Mouse (Mus musculus): ENCODE results near the gene Gli2. TPM values are rescaled to one million over a fixed set of nuclear protein-coding genes. Genes with fewer than 3 reads are reported as not detected.

Gli2 gene
- polyA plus RNA-seq, 1 experiment from 2014 or later: 5.6 TPM

- H3K36me3 ChIP-seq (ENCODE audit: poor library complexity, severe bottlenecking): no peaks in the 10 kb centered on the region
- 71% methylated on average over 6 of the region's 6 CpGs for WGBS
- ATAC-seq: no peak
- H3K27ac ChIP-seq: no peak overlapping the region
- H3K27me3 ChIP-seq: no peaks in the 10 kb centered on the region
- no peak overlapping the region for H3K9ac ChIP-seq
- H3K4me1 ChIP-seq: no peaks in the 10 kb centered on the region
- H3K9me3 ChIP-seq (replicated peaks): no peaks in the 10 kb centered on the region
- H3K4me2 ChIP-seq: no peak overlapping the region
- no peak overlapping the region for H3K4me3 ChIP-seq
Measured at GRCm38 (mm10) chr1:119074910-119075309, 21.5 kb upstream of the Gli2 start.

GRCm38 (mm10) chr1:119073876-119074275, 20.5 kb upstream of the Gli2 start:
- H3K9me3 ChIP-seq (replicated peaks): no peaks in the 10 kb centered on the region
- WGBS: 87% methylated on average over 7 of the region's 7 CpGs
- no peak for ATAC-seq

GRCm38 (mm10) chr1:119064892-119065671, 11.7 kb upstream of the Gli2 start:
- Histone ChIP-seq H3K4me1 (no peaks in the 10 kb centered on the region), H3K27me3 (no peaks in the 10 kb centered on the region), H3K27ac (no peak overlapping the region), H3K4me2 (no peak overlapping the region), H3K9ac (no peak overlapping the region), H3K4me3 (no peak overlapping the region), H3K36me3 (ENCODE audit: poor library complexity, severe bottlenecking) (no peaks in the 10 kb centered on the region), H3K9me3 (replicated peaks) (no peaks in the 10 kb centered on the region)
- WGBS: 83% methylated on average over 20 of the region's 20 CpGs
- ATAC-seq: no peak

More at GRCm38 (mm10) chr1:119073876-119074275, 20.5 kb upstream of the Gli2 start:
- Histone ChIP-seq H3K36me3 (ENCODE audit: poor library complexity, severe bottlenecking) (no peaks in the 10 kb centered on the region), H3K27me3 (no peaks in the 10 kb centered on the region), H3K27ac (no peak overlapping the region), H3K4me1 (no peaks in the 10 kb centered on the region), H3K4me2 (no peak overlapping the region), H3K4me3 (no peak overlapping the region), H3K9ac (no peak overlapping the region)

- H3K9me3 ChIP-seq (replicated peaks): no peaks in the 10 kb centered on the region; the same call in 1 of the 2 replicates
- H3K9ac ChIP-seq: no peak overlapping the region
- H3K4me2 ChIP-seq: no peak overlapping the region
- H3K36me3 ChIP-seq (ENCODE audit: poor library complexity, severe bottlenecking): no peaks in the 10 kb centered on the region
- ATAC-seq: no peak
- no peak overlapping the region for H3K27ac ChIP-seq
- H3K27me3 ChIP-seq: peaks cover 15% of the 10 kb centered on the region
- WGBS: 64% methylated on average over 8 of the region's 8 CpGs
- no peak overlapping the region for H3K4me3 ChIP-seq
- peaks cover 35% of the 10 kb centered on the region for H3K4me1 ChIP-seq
Measured at GRCm38 (mm10) chr1:119056491-119056890, 3.1 kb upstream of the Gli2 start.

GRCm38 (mm10) chr1:119055801-119056200, 2.4 kb upstream of the Gli2 start:
- Histone ChIP-seq H3K27ac (no peak overlapping the region), H3K9ac (no peak overlapping the region)
- WGBS: 94% methylated on average over 4 of the region's 4 CpGs

GRCm38 (mm10) chr1:119054468-119054867, 1.0 kb upstream of the Gli2 start:
- H3K4me3 ChIP-seq: peak overlapping the region; percentile 59
- peaks cover 56% of the 10 kb centered on the region for H3K4me1 ChIP-seq
- H3K36me3 ChIP-seq (ENCODE audit: poor library complexity, severe bottlenecking): no peaks in the 10 kb centered on the region
- peaks cover 19% of the 10 kb centered on the region for H3K27me3 ChIP-seq
- H3K4me2 ChIP-seq: peak overlapping the region; percentile 91
- H3K27ac ChIP-seq: no peak overlapping the region
- H3K9ac ChIP-seq: peak overlapping the region; percentile 84; the same call in 1 of the 2 replicates
- no peaks in the 10 kb centered on the region; the same call in 1 of the 2 replicates for H3K9me3 ChIP-seq (replicated peaks)
- no peak for ATAC-seq
- 10% methylated on average over 6 of the region's 6 CpGs for WGBS

More at GRCm38 (mm10) chr1:119055801-119056200, 2.4 kb upstream of the Gli2 start:
- no peaks in the 10 kb centered on the region for H3K36me3 ChIP-seq (ENCODE audit: poor library complexity, severe bottlenecking)
- H3K27me3 ChIP-seq: peaks cover 15% of the 10 kb centered on the region
- no peak for ATAC-seq
- no peak overlapping the region for H3K4me2 ChIP-seq
- H3K9me3 ChIP-seq (replicated peaks): no peaks in the 10 kb centered on the region; the same call in 1 of the 2 replicates
- peaks cover 42% of the 10 kb centered on the region for H3K4me1 ChIP-seq
- no peak overlapping the region for H3K4me3 ChIP-seq

- H3K4me3 ChIP-seq: peak overlapping the region; percentile 59
- peak overlapping the region; percentile 95 for H3K27ac ChIP-seq
- H3K9ac ChIP-seq: peak overlapping the region; percentile 84
- H3K27me3 ChIP-seq: peaks cover 19% of the 10 kb centered on the region
- no peaks in the 10 kb centered on the region for H3K36me3 ChIP-seq (ENCODE audit: poor library complexity, severe bottlenecking)
- peak overlapping the region; percentile 91 for H3K4me2 ChIP-seq
- H3K4me1 ChIP-seq: peaks cover 61% of the 10 kb centered on the region
- H3K9me3 ChIP-seq (replicated peaks): no peaks in the 10 kb centered on the region; the same call in 1 of the 2 replicates
- peak; percentile 28 for ATAC-seq
- 1% methylated on average over 25 of the region's 25 CpGs for WGBS
Measured at GRCm38 (mm10) chr1:119053872-119054354, 494 bp upstream of the Gli2 start.

- Histone ChIP-seq H3K9ac (peak overlapping the region; percentile 84), H3K36me3 (ENCODE audit: poor library complexity, severe bottlenecking) (no peaks in the 10 kb centered on the region), H3K27ac (peak overlapping the region; percentile 95), H3K4me1 (peaks cover 70% of the 10 kb centered on the region), H3K27me3 (peaks cover 19% of the 10 kb centered on the region), H3K9me3 (replicated peaks) (no peaks in the 10 kb centered on the region; the same call in 1 of the 2 replicates), H3K4me2 (peak overlapping the region; percentile 91), H3K4me3 (peak overlapping the region; percentile 59)
- no peak for ATAC-seq
- WGBS: under 1% methylated on average over 33 of the region's 33 CpGs
Measured at GRCm38 (mm10) chr1:119052631-119053177, 715 bp downstream of the Gli2 start.

- H3K4me1 ChIP-seq: peaks cover 75% of the 10 kb centered on the region
- H3K4me2 ChIP-seq: peak overlapping the region; percentile 91
- H3K9ac ChIP-seq: peak overlapping the region; percentile 84
- H3K4me3 ChIP-seq: peak overlapping the region; percentile 59
- H3K9me3 ChIP-seq (replicated peaks): no peaks in the 10 kb centered on the region; the same call in 1 of the 2 replicates
- peak overlapping the region; percentile 95 for H3K27ac ChIP-seq
- WGBS: under 1% methylated on average over 21 of the region's 21 CpGs
- peaks cover 19% of the 10 kb centered on the region for H3K27me3 ChIP-seq
- ATAC-seq: no peak
- H3K36me3 ChIP-seq (ENCODE audit: poor library complexity, severe bottlenecking): no peaks in the 10 kb centered on the region
Measured at GRCm38 (mm10) chr1:119051938-119052551, 1.4 kb downstream of the Gli2 start.

GRCm38 (mm10) chr1:119051192-119051937, 2.1 kb downstream of the Gli2 start:
- peak overlapping the region; percentile 95 for H3K27ac ChIP-seq
- no peaks in the 10 kb centered on the region for H3K9me3 ChIP-seq (replicated peaks)
- peak overlapping the region; percentile 84 for H3K9ac ChIP-seq
- H3K4me3 ChIP-seq: peak overlapping the region; percentile 59
- no peak for ATAC-seq
- H3K4me2 ChIP-seq: peak overlapping the region; percentile 91
- WGBS: 2% methylated on average over 21 of the region's 21 CpGs
- peaks cover 77% of the 10 kb centered on the region for H3K4me1 ChIP-seq
- H3K27me3 ChIP-seq: peaks cover 19% of the 10 kb centered on the region
- no peaks in the 10 kb centered on the region for H3K36me3 ChIP-seq (ENCODE audit: poor library complexity, severe bottlenecking)

- WGBS: 6% methylated on average over 10 of the region's 10 CpGs
- Histone ChIP-seq H3K36me3 (ENCODE audit: poor library complexity, severe bottlenecking) (no peaks in the 10 kb centered on the region), H3K27me3 (peaks cover 11% of the 10 kb centered on the region; the same call in 1 of the 2 replicates), H3K9ac (peak overlapping the region; percentile 84), H3K27ac (peak overlapping the region; percentile 95), H3K4me3 (peak overlapping the region; percentile 59), H3K4me1 (peaks cover 85% of the 10 kb centered on the region), H3K4me2 (peak overlapping the region; percentile 91), H3K9me3 (replicated peaks) (no peaks in the 10 kb centered on the region)
- no peak for ATAC-seq
Measured at GRCm38 (mm10) chr1:119049812-119050615, 3.4 kb downstream of the Gli2 start.
